Mouse (Mus musculus): Measurements from ENCODE around the gene Polq. TPM values are rescaled to one million over a fixed set of nuclear protein-coding genes. Genes with fewer than 3 reads are reported as not detected.

Polq gene
- polyA plus RNA-seq, 1 experiment from 2014 or later, result 11.7 TPM

- no peak overlapping the region for H3K4me2 ChIP-seq (replicated peaks; ENCODE audit: low read depth, low read length)
- H3K4me3 ChIP-seq (ENCODE audit: low read depth, low read length), result no peak overlapping the region
- no peak overlapping the region for H3K27ac ChIP-seq (ENCODE audit: low read length)
- H3K27me3 ChIP-seq (ENCODE audit: control insufficient read depth, insufficient read depth, low read length), result no peaks in the 10 kb centered on the region
- H3K4me1 ChIP-seq (ENCODE audit: control insufficient read depth, insufficient read depth, low read length), result no peaks in the 10 kb centered on the region
- WGBS, result 72% methylated on average over 3 of the region's 3 CpGs
- no peak for ATAC-seq (ENCODE audit: insufficient number of reproducible peaks, insufficient read depth, low FRiP score, low read depth)
- no peaks in the 10 kb centered on the region for H3K9me3 ChIP-seq (ENCODE audit: control insufficient read depth, low read depth, low read length)
- H3K9ac ChIP-seq (replicated peaks; ENCODE audit: low read depth, low read length), result no peak overlapping the region
- H3K36me3 ChIP-seq (ENCODE audit: control insufficient read depth, insufficient read depth, low read length), result peaks cover 6% of the 10 kb centered on the region; the same call in 1 of the 2 replicates
Measured at GRCm38 (mm10) chr16:37031996-37032395, 20.4 kb downstream of the Polq start.

DNA sequence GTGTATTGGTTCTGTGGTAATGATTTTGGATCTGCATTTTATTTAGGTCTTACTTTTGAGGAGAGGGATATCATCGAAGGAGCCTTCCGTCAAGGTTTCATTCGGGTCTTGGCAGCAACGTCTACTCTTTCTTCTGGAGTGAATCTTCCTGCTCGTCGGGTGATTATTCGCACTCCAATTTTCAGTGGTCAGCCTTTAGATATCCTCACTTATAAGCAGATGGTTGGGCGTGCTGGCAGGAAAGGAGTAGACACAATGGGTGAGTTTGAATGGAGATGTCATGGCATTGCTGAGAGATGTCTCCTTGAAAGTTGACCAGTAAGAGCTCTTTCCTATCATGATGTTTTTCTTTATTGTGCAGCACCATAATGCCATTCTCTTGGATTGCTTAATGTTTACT lies 23.2 kb downstream of the Polq start:
- Histone ChIP-seq H3K4me2 (replicated peaks; ENCODE audit: low read depth, low read length) (no peak overlapping the region), H3K9ac (replicated peaks; ENCODE audit: low read depth, low read length) (no peak overlapping the region), H3K27ac (ENCODE audit: low read length) (no peak overlapping the region), H3K4me3 (ENCODE audit: low read depth, low read length) (no peak overlapping the region), H3K4me1 (ENCODE audit: control insufficient read depth, insufficient read depth, low read length) (no peaks in the 10 kb centered on the region), H3K9me3 (ENCODE audit: control insufficient read depth, low read depth, low read length) (no peaks in the 10 kb centered on the region), H3K27me3 (ENCODE audit: control insufficient read depth, insufficient read depth, low read length) (no peaks in the 10 kb centered on the region), H3K36me3 (ENCODE audit: control insufficient read depth, insufficient read depth, low read length) (peaks cover 6% of the 10 kb centered on the region; the same call in 1 of the 2 replicates)
- no peak for ATAC-seq (ENCODE audit: insufficient number of reproducible peaks, insufficient read depth, low FRiP score, low read depth)
- 95% methylated on average over 8 of the region's 8 CpGs for WGBS

DNA sequence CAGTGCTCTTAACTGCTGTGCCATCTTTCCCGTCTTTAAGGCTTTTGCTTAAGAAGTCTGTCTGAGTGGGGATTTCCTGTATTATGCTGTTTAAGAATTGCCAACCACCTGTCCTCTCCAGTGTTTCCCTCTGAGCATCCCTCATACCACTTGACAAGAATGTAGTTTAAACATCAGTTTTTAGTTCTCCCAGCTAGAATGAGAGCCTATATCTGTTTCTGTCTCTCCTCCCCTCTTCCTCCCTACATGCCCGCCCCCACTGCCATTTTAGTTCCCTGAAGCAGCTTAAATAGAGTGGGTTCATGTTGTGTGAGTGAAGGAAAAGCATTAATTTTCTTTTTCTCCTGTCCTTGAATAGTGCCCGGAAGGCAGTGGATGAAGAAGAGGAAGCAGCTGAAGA lies 48.0 kb downstream of the Polq start:
- peaks cover 13% of the 10 kb centered on the region for H3K36me3 ChIP-seq (ENCODE audit: control insufficient read depth, insufficient read depth, low read length)
- no peak overlapping the region for H3K27ac ChIP-seq (ENCODE audit: low read length)
- no peaks in the 10 kb centered on the region for H3K9me3 ChIP-seq (ENCODE audit: control insufficient read depth, low read depth, low read length)
- no peak overlapping the region for H3K9ac ChIP-seq (replicated peaks; ENCODE audit: low read depth, low read length)
- H3K4me3 ChIP-seq (ENCODE audit: low read depth, low read length), result no peak overlapping the region
- no peak overlapping the region for H3K4me2 ChIP-seq (replicated peaks; ENCODE audit: low read depth, low read length)
- no peaks in the 10 kb centered on the region for H3K4me1 ChIP-seq (ENCODE audit: control insufficient read depth, insufficient read depth, low read length)
- ATAC-seq (ENCODE audit: insufficient number of reproducible peaks, insufficient read depth, low FRiP score, low read depth), result no peak
- H3K27me3 ChIP-seq (ENCODE audit: control insufficient read depth, insufficient read depth, low read length), result no peaks in the 10 kb centered on the region
- 83% methylated on average over 3 of the region's 3 CpGs for WGBS

DNA sequence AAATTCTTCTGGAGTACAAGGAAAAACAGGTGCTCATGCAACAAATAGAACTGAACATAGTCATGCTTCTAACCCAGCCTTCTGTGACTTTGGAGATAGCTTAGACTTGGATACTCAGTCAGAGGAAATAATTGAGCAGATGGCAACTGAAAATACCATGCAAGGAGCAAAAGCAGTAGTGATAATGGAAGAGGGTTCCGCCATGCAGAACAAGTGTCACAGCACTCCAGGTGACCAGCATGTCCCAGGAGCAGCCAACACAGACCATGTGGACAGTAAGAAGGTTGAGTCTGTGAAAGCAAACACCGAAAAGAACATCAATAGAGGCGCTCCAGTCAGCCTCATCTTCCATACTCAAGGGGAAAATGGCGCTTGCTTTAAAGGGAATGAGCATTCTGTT lies 49.7 kb downstream of the Polq start:
- Histone ChIP-seq H3K9me3 (ENCODE audit: control insufficient read depth, low read depth, low read length) (no peaks in the 10 kb centered on the region), H3K36me3 (ENCODE audit: control insufficient read depth, insufficient read depth, low read length) (peaks cover 13% of the 10 kb centered on the region), H3K4me2 (replicated peaks; ENCODE audit: low read depth, low read length) (no peak overlapping the region), H3K4me1 (ENCODE audit: control insufficient read depth, insufficient read depth, low read length) (no peaks in the 10 kb centered on the region), H3K4me3 (ENCODE audit: low read depth, low read length) (no peak overlapping the region), H3K27ac (ENCODE audit: low read length) (no peak overlapping the region), H3K27me3 (ENCODE audit: control insufficient read depth, insufficient read depth, low read length) (no peaks in the 10 kb centered on the region), H3K9ac (replicated peaks; ENCODE audit: low read depth, low read length) (no peak overlapping the region)
- whole genome bisulfite sequencing, result 98% methylated on average over 4 of the region's 4 CpGs
- no peak for ATAC-seq (ENCODE audit: insufficient number of reproducible peaks, insufficient read depth, low FRiP score, low read depth)

GRCm38 (mm10) chr16:37072354-37072753 lies 60.8 kb downstream of the Polq start:
- no peaks in the 10 kb centered on the region for H3K9me3 ChIP-seq (ENCODE audit: control insufficient read depth, low read depth, low read length)
- no peak overlapping the region for H3K4me3 ChIP-seq (ENCODE audit: low read depth, low read length)
- WGBS, result 90% methylated on average over 5 of the region's 5 CpGs
- peaks cover 11% of the 10 kb centered on the region for H3K36me3 ChIP-seq (ENCODE audit: control insufficient read depth, insufficient read depth, low read length)
- no peak overlapping the region for H3K9ac ChIP-seq (replicated peaks; ENCODE audit: low read depth, low read length)
- no peaks in the 10 kb centered on the region for H3K4me1 ChIP-seq (ENCODE audit: control insufficient read depth, insufficient read depth, low read length)
- H3K4me2 ChIP-seq (replicated peaks; ENCODE audit: low read depth, low read length), result no peak overlapping the region
- no peak for ATAC-seq (ENCODE audit: insufficient number of reproducible peaks, insufficient read depth, low FRiP score, low read depth)
- H3K27me3 ChIP-seq (ENCODE audit: control insufficient read depth, insufficient read depth, low read length), result no peaks in the 10 kb centered on the region
- H3K27ac ChIP-seq (ENCODE audit: low read length), result no peak overlapping the region

- Histone ChIP-seq H3K27ac (ENCODE audit: low read length) (peak overlapping the region; percentile 78), H3K4me2 (replicated peaks; ENCODE audit: low read depth, low read length) (no peak overlapping the region), H3K9me3 (ENCODE audit: control insufficient read depth, low read depth, low read length) (no peaks in the 10 kb centered on the region), H3K9ac (replicated peaks; ENCODE audit: low read depth, low read length) (no peak overlapping the region), H3K36me3 (ENCODE audit: control insufficient read depth, insufficient read depth, low read length) (peaks cover 4% of the 10 kb centered on the region), H3K27me3 (ENCODE audit: control insufficient read depth, insufficient read depth, low read length) (no peaks in the 10 kb centered on the region), H3K4me1 (ENCODE audit: control insufficient read depth, insufficient read depth, low read length) (0 out of 2 replicates have a peak, but pooled peaks cover 7% of the 10 kb centered on the region), H3K4me3 (ENCODE audit: low read depth, low read length) (no peak overlapping the region)
- ATAC-seq (ENCODE audit: insufficient number of reproducible peaks, insufficient read depth, low FRiP score, low read depth), result peak; percentile 71; the same call in 1 of the 2 replicates
- 32% methylated on average over 1 of the region's 1 CpGs for WGBS
Measured at GRCm38 (mm10) chr16:37089648-37090047, 78.1 kb downstream of the Polq start.

- no peak overlapping the region for H3K4me3 ChIP-seq (ENCODE audit: low read depth, low read length)
- 69% methylated on average over 4 of the region's 4 CpGs for whole genome bisulfite sequencing
- H3K9ac ChIP-seq (replicated peaks; ENCODE audit: low read depth, low read length), result no peak overlapping the region
- H3K36me3 ChIP-seq (ENCODE audit: control insufficient read depth, insufficient read depth, low read length), result peaks cover 4% of the 10 kb centered on the region
- 0 out of 2 replicates have a peak, but pooled peaks cover 7% of the 10 kb centered on the region for H3K4me1 ChIP-seq (ENCODE audit: control insufficient read depth, insufficient read depth, low read length)
- H3K9me3 ChIP-seq (ENCODE audit: control insufficient read depth, low read depth, low read length), result no peaks in the 10 kb centered on the region
- no peaks in the 10 kb centered on the region for H3K27me3 ChIP-seq (ENCODE audit: control insufficient read depth, insufficient read depth, low read length)
- no peak for ATAC-seq (ENCODE audit: insufficient number of reproducible peaks, insufficient read depth, low FRiP score, low read depth)
- H3K27ac ChIP-seq (ENCODE audit: low read length), result no peak overlapping the region
- no peak overlapping the region for H3K4me2 ChIP-seq (replicated peaks; ENCODE audit: low read depth, low read length)
Measured at GRCm38 (mm10) chr16:37094169-37094833, 82.7 kb downstream of the Polq start.

DNA sequence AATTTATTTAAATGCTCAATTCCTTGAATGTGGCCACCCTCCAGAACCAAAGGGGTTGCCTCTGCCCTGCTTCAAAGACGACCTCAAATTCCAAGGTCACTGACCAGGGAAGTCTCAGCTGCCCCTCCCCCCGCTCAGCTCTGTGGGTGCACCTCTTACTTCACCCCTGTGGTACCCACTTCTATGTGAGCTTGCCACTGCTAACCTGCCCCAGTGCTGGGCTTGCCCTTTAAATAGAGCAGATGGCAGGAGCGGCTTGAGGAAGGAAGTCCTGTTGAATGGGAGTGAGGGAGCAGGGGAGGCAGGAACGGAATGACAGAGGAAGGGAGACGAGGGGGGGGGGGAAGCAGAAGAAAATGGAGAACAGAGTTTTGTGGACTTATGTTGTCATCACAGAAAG lies 97.2 kb downstream of the Polq start:
- Histone ChIP-seq H3K9ac (replicated peaks; ENCODE audit: low read depth, low read length) (no peak overlapping the region), H3K9me3 (ENCODE audit: control insufficient read depth, low read depth, low read length) (no peaks in the 10 kb centered on the region), H3K27me3 (ENCODE audit: control insufficient read depth, insufficient read depth, low read length) (no peaks in the 10 kb centered on the region), H3K27ac (ENCODE audit: low read length) (no peak overlapping the region), H3K4me3 (ENCODE audit: low read depth, low read length) (no peak overlapping the region), H3K4me2 (replicated peaks; ENCODE audit: low read depth, low read length) (no peak overlapping the region), H3K4me1 (ENCODE audit: control insufficient read depth, insufficient read depth, low read length) (no peaks in the 10 kb centered on the region), H3K36me3 (ENCODE audit: control insufficient read depth, insufficient read depth, low read length) (no peaks in the 10 kb centered on the region)
- no peak for ATAC-seq (ENCODE audit: insufficient number of reproducible peaks, insufficient read depth, low FRiP score, low read depth)
- 25% methylated on average over 5 of the region's 5 CpGs for WGBS

- Histone ChIP-seq H3K4me3 (ENCODE audit: low read depth, low read length) (no peak overlapping the region), H3K4me2 (replicated peaks; ENCODE audit: low read depth, low read length) (no peak overlapping the region), H3K9ac (replicated peaks; ENCODE audit: low read depth, low read length) (no peak overlapping the region), H3K9me3 (ENCODE audit: control insufficient read depth, low read depth, low read length) (no peaks in the 10 kb centered on the region), H3K27ac (ENCODE audit: low read length) (no peak overlapping the region), H3K36me3 (ENCODE audit: control insufficient read depth, insufficient read depth, low read length) (no peaks in the 10 kb centered on the region), H3K27me3 (ENCODE audit: control insufficient read depth, insufficient read depth, low read length) (no peaks in the 10 kb centered on the region), H3K4me1 (ENCODE audit: control insufficient read depth, insufficient read depth, low read length) (no peaks in the 10 kb centered on the region)
- 31% methylated on average over 3 of the region's 3 CpGs for WGBS
- peak; percentile 83; the same call in 1 of the 2 replicates for ATAC-seq (ENCODE audit: insufficient number of reproducible peaks, insufficient read depth, low FRiP score, low read depth)
Measured at GRCm38 (mm10) chr16:37109285-37109684, 97.7 kb downstream of the Polq start.
